Comparison of ENCODE assay signal across 26 mouse cellular contexts in genomic region chr19:50910674-50911073, GRCm38 (mm10).
DNase-seq lines count a peak whose midpoint lies in the region; ATAC-seq and TF ChIP-seq lines count a peak whose summit lies in the region.
"Had no signal": no experiment of that assay in that cellular context is flagged by ENCODE, and none has a peak within 500 bp of the region (broad histone marks: within the 10 kb centered on the region; RNA-seq: fewer than 3 reads in every experiment).

No protein-coding gene starts in this region.

- H3K9ac ChIP-seq in stomach, postnatal 0 days (ENCODE audit: low read length): no peak overlapping the region
- H3K9ac ChIP-seq: embryonic facial prominence, embryonic 15.5 days; limb, embryonic 13.5 days; liver, embryonic 13.5 days; lung, embryonic 14.5 days; stomach, embryonic 15.5 days had no signal

- H3K4me2 ChIP-seq in stomach, postnatal 0 days (replicated peaks; ENCODE audit: low read depth): no peak overlapping the region
- H3K4me2 ChIP-seq: embryonic facial prominence, embryonic 15.5 days; heart, embryonic 11.5 days; limb, embryonic 13.5 days; liver, embryonic 13.5 days; lung, embryonic 14.5 days; stomach, embryonic 15.5 days had no signal

- no peaks in the 10 kb centered on the region for H3K4me1 ChIP-seq in stomach, postnatal 0 days (replicated peaks; ENCODE audit: control insufficient read depth, insufficient read depth)
- H3K4me1 ChIP-seq: embryonic facial prominence, embryonic 15.5 days; limb, embryonic 13.5 days; liver, embryonic 13.5 days; megakaryocyte, embryonic 14.5 days; stomach, embryonic 15.5 days had no signal

- in situ Hi-C loops in Patski (cut with MboI; ENCODE audit: low pct_unique_long_range_greater_than_20kb): no loop called here

- no peaks in the 10 kb centered on the region for H3K36me3 ChIP-seq in stomach, postnatal 0 days (ENCODE audit: control insufficient read depth, insufficient read depth, low read length)
- H3K36me3 ChIP-seq: embryonic facial prominence, embryonic 15.5 days; G1E; limb, embryonic 13.5 days; liver, embryonic 13.5 days; stomach, embryonic 15.5 days had no signal

- peak; percentile 59; the same call in 1 of the 2 replicates for ATAC-seq in frontal cortex, adult (ENCODE audit: low TSS enrichment)
- peak; percentile 65 for ATAC-seq in Patski
- ATAC-seq in stomach, postnatal 0 days (ENCODE audit: low FRiP score, low TSS enrichment): no peak
- ATAC-seq: forebrain, embryonic 14.5 days; midbrain, embryonic 16.5 days had no signal

- peak; percentile 30 for TF ChIP-seq CTCF in left cerebral cortex, adult 2 months (IDR thresholded peaks at IDR 0.05)
- TF ChIP-seq CTCF in Patski (IDR thresholded peaks at IDR 0.05): peak; percentile 28
- peak; percentile 37; the same call in 1 of the 2 replicates for TF ChIP-seq CTCF in stomach, postnatal 0 days (IDR thresholded peaks at IDR 0.05; ENCODE audit: low read depth)

- H3K27me3 ChIP-seq in Patski: peaks cover 3% of the 10 kb centered on the region
- H3K27me3 ChIP-seq in stomach, postnatal 0 days (ENCODE audit: control insufficient read depth, insufficient read depth, low read length): no peaks in the 10 kb centered on the region
- H3K27me3 ChIP-seq: embryonic facial prominence, embryonic 15.5 days; limb, embryonic 13.5 days; liver, embryonic 13.5 days; megakaryocyte, embryonic 14.5 days; stomach, embryonic 15.5 days had no signal

- H3K27ac ChIP-seq in left cerebral cortex, adult 2 months: no peak overlapping the region
- no peak overlapping the region for H3K27ac ChIP-seq in stomach, postnatal 0 days (replicated peaks)
- H3K27ac ChIP-seq: embryonic facial prominence, embryonic 15.5 days; limb, embryonic 13.5 days; liver, embryonic 13.5 days; stomach, embryonic 15.5 days had no signal

- H3K9me3 ChIP-seq in stomach, postnatal 0 days (ENCODE audit: control insufficient read depth, low read length): no peaks in the 10 kb centered on the region
- H3K9me3 ChIP-seq: embryonic facial prominence, embryonic 15.5 days; G1E; limb, embryonic 13.5 days; liver, embryonic 13.5 days; megakaryocyte, embryonic 14.5 days; stomach, embryonic 15.5 days had no signal

- POLR2A ChIA-PET in Patski (lab: Charles Lee): no interaction called here

- CTCF ChIA-PET in Patski (lab: Charles Lee): no interaction called here

- intact Hi-C loops in left cerebral cortex, adult 2 months (cut with DNase I): loop anchor here (10.0 kb wide), 1 partner anchor 646 kb away; no protein-coding TSS in a partner anchor

- WGBS in stomach, postnatal 0 days: 66% methylated on average over 1 of the region's 1 CpGs

- DNase-seq in frontal cortex, postnatal 25 days (ENCODE audit: low spot score in 2 of 2): no peak
- no peak for DNase-seq in left cerebral cortex, adult 2 months (ENCODE audit: extremely low spot score in 1 of 2, low spot score in 2 of 2)
- DNase-seq in left cerebral cortex, adult 18-20 months (ENCODE audit: low spot score in 2 of 2): no peak
- no peak for DNase-seq in Patski (ENCODE audit: low read depth, low spot score)
- DNase-seq in stomach, postnatal 0 days (ENCODE audit: low spot score): no peak
- no peak for DNase-seq in thymus, postnatal 36 days
- DNase-seq: adrenal gland, postnatal 14 days; cerebellum, postnatal 10 days; gastrocnemius, postnatal 10 days; heart, adult 11 months; kidney, postnatal 14 days; layer of hippocampus, postnatal 36 days; liver, embryonic 13.5 days; lung, embryonic 14.5 days; right cerebral cortex, adult 18-20 months; right cerebral cortex, postnatal 4 days; thymus, adult 18-20 months had no signal

- H3K4me3 ChIP-seq in left cerebral cortex, adult 2 months: no peak overlapping the region
- no peak overlapping the region for H3K4me3 ChIP-seq in stomach, postnatal 0 days (ENCODE audit: low read depth, low read length)
- H3K4me3 ChIP-seq: embryonic facial prominence, embryonic 15.5 days; limb, embryonic 13.5 days; liver, embryonic 13.5 days; megakaryocyte, embryonic 14.5 days; stomach, embryonic 15.5 days had no signal

- TF ChIP-seq EP300 in stomach, postnatal 0 days (optimal IDR thresholded peaks at IDR 0.05): no peak
